Mouse (Mus musculus) lung, postnatal 0 days (tissue): Measurements from ENCODE around the gene Csf1.

Source experiments
- CTCF ChIP-seq: IDR thresholded peaks from 2 replicates; pipeline ENCODE4 v1.5.1; 2016; ENCODE audit warnings: antibody characterized with exemption, mild to moderate bottlenecking
- EP300 ChIP-seq: IDR thresholded peaks from 2 replicates; pipeline ENCODE4 v1.6.1; 2016; ENCODE audit warnings: antibody characterized with exemption, mild to moderate bottlenecking, control low read depth

- no peak for TF ChIP-seq CTCF
- no peak for TF ChIP-seq EP300
These were observed 17.2 kb downstream of the Csf1 start for GRCm38 (mm10) chr3:107743107-107743506.
